Mouse (Mus musculus) forebrain, embryonic 13.5 days (tissue): ENCODE data around the gene Aqp11. TPM values are rescaled to one million over a fixed set of nuclear protein-coding genes. Genes with fewer than 3 reads are reported as not detected.
A peak's percentile ranks its signal among the peaks of the same experiment; 100 is the strongest.

Experiments
- ATAC-seq: fragments of 200-750 bp; cut with Nextera tagmentation; 2 replicates; pipeline ENCODE4 v1.8.0; 2017
- H3K27ac ChIP-seq: fragments of 300-500 bp; sonication (generic); 2 replicates; pipeline ENCODE4 v1.5.1; 2015; ENCODE audit warnings: inconsistent platforms, mild to moderate bottlenecking, moderate library complexity
- H3K27me3 ChIP-seq: fragments of 300-500 bp; sonication (generic); 2 replicates; pipeline ENCODE4 v1.6.1; 2015; ENCODE audit warnings: mild to moderate bottlenecking, inconsistent platforms
- H3K36me3 ChIP-seq: fragments of 300-500 bp; sonication (generic); 2 replicates; pipeline ENCODE4 v1.6.1; 2015; ENCODE audit warnings: mild to moderate bottlenecking, inconsistent platforms; ENCODE audit not compliant: poor library complexity, severe bottlenecking
- H3K4me1 ChIP-seq: fragments of 300-500 bp; sonication (generic); 2 replicates; pipeline ENCODE4 v1.6.1; 2015; ENCODE audit warnings: inconsistent platforms
- H3K4me2 ChIP-seq: fragments of 300-500 bp; sonication (generic); 2 replicates; pipeline ENCODE4 v1.6.1; 2015; ENCODE audit warnings: inconsistent platforms, mild to moderate bottlenecking, moderate library complexity
- H3K4me3 ChIP-seq: fragments of 300-500 bp; sonication (generic); 2 replicates; pipeline ENCODE4 v1.5.1; 2015; ENCODE audit warnings: mild to moderate bottlenecking, inconsistent platforms
- H3K9ac ChIP-seq: fragments of 300-500 bp; sonication (generic); 2 replicates; pipeline ENCODE4 v1.6.1; 2015; ENCODE audit warnings: mild to moderate bottlenecking, inconsistent platforms
- H3K9me3 ChIP-seq: fragments of 300-500 bp; sonication (generic); replicated peaks from 2 replicates; pipeline ENCODE4 v1.6.1; 2016; ENCODE audit warnings: inconsistent platforms
- WGBS: fragments of 180-500 bp; shearing (Covaris S2); methylation state at CpG from one replicate; pipeline ENCODE4 v1.1.7; 2015; 5-methylcytosine and 5-hydroxymethylcytosine counted together
- polyA plus RNA-seq: library from polyadenylated mRNA; unstranded; fragments of >200 nt; fragmentation: Nextera tagmentation; extraction: Ambion mirVana; gene quantifications from 2 replicates; pipeline ENCODE4 v1.2.1, GENCODE M21; 2015

Gene Aqp11
- polyA plus RNA-seq, 1 experiment from 2014 or later: 5.9 TPM

GRCm38 (mm10) chr7:97741756-97742291 lies 3.7 kb upstream of the Aqp11 start:
- WGBS: 3% methylated on average over 1 of the region's 1 CpGs
- Histone ChIP-seq H3K27ac (no peak overlapping the region), H3K4me1 (peaks cover 11% of the 10 kb centered on the region), H3K36me3 (no peaks in the 10 kb centered on the region), H3K9me3 (no peaks in the 10 kb centered on the region), H3K9ac (no peak overlapping the region), H3K4me3 (no peak overlapping the region), H3K27me3 (peaks cover 8% of the 10 kb centered on the region), H3K4me2 (no peak overlapping the region)
- no peak for ATAC-seq

GRCm38 (mm10) chr7:97740948-97741347 lies 2.9 kb upstream of the Aqp11 start:
- Histone ChIP-seq H3K27ac (no peak overlapping the region), H3K4me2 (no peak overlapping the region), H3K9ac (no peak overlapping the region), H3K9me3 (no peaks in the 10 kb centered on the region), H3K4me1 (peaks cover 11% of the 10 kb centered on the region), H3K4me3 (no peak overlapping the region), H3K27me3 (peaks cover 9% of the 10 kb centered on the region), H3K36me3 (no peaks in the 10 kb centered on the region)
- ATAC-seq: no peak
- 44% methylated on average over 10 of the region's 10 CpGs for WGBS

- Histone ChIP-seq H3K36me3 (no peaks in the 10 kb centered on the region), H3K27ac (no peak overlapping the region), H3K9me3 (no peaks in the 10 kb centered on the region), H3K4me2 (peak overlapping the region; percentile 81), H3K4me1 (peaks cover 11% of the 10 kb centered on the region), H3K4me3 (peak overlapping the region; percentile 59), H3K9ac (peak overlapping the region; percentile 66), H3K27me3 (peaks cover 14% of the 10 kb centered on the region)
- WGBS: 10% methylated on average over 12 of the region's 12 CpGs
- ATAC-seq: no peak
Observed at GRCm38 (mm10) chr7:97737256-97737637, 842 bp downstream of the Aqp11 start.

- Histone ChIP-seq H3K4me1 (peaks cover 11% of the 10 kb centered on the region), H3K4me3 (no peak overlapping the region), H3K9ac (no peak overlapping the region), H3K36me3 (no peaks in the 10 kb centered on the region; the same call in 1 of the 2 replicates), H3K9me3 (no peaks in the 10 kb centered on the region), H3K27me3 (peaks cover 14% of the 10 kb centered on the region), H3K27ac (no peak overlapping the region), H3K4me2 (no peak overlapping the region)
- 23% methylated on average over 4 of the region's 4 CpGs for WGBS
- ATAC-seq: no peak
Observed at GRCm38 (mm10) chr7:97735886-97736420, 2.1 kb downstream of the Aqp11 start.

GRCm38 (mm10) chr7:97735021-97735420 lies 3.1 kb downstream of the Aqp11 start:
- Histone ChIP-seq H3K36me3 (no peaks in the 10 kb centered on the region; the same call in 1 of the 2 replicates), H3K4me3 (no peak overlapping the region), H3K4me2 (no peak overlapping the region), H3K9me3 (no peaks in the 10 kb centered on the region), H3K27me3 (peaks cover 14% of the 10 kb centered on the region), H3K27ac (no peak overlapping the region), H3K9ac (no peak overlapping the region), H3K4me1 (peaks cover 11% of the 10 kb centered on the region)
- 85% methylated on average over 8 of the region's 8 CpGs for WGBS
- no peak for ATAC-seq

GRCm38 (mm10) chr7:97733606-97734005 lies 4.5 kb downstream of the Aqp11 start:
- Histone ChIP-seq H3K36me3 (no peaks in the 10 kb centered on the region; the same call in 1 of the 2 replicates), H3K4me3 (no peak overlapping the region), H3K4me2 (no peak overlapping the region), H3K27ac (no peak overlapping the region), H3K27me3 (peaks cover 14% of the 10 kb centered on the region), H3K4me1 (peaks cover 18% of the 10 kb centered on the region), H3K9ac (no peak overlapping the region), H3K9me3 (no peaks in the 10 kb centered on the region)
- ATAC-seq: no peak
- 84% methylated on average over 5 of the region's 5 CpGs for WGBS

GRCm38 (mm10) chr7:97730427-97730826 lies 7.7 kb downstream of the Aqp11 start:
- Histone ChIP-seq H3K27ac (no peak overlapping the region), H3K9me3 (no peaks in the 10 kb centered on the region), H3K4me1 (peaks cover 11% of the 10 kb centered on the region; the same call in 1 of the 2 replicates), H3K36me3 (peaks cover 7% of the 10 kb centered on the region; the same call in 1 of the 2 replicates), H3K4me2 (no peak overlapping the region), H3K27me3 (peaks cover 4% of the 10 kb centered on the region; the same call in 1 of the 2 replicates), H3K9ac (no peak overlapping the region), H3K4me3 (no peak overlapping the region)
- ATAC-seq: no peak
- 33% methylated on average over 3 of the region's 3 CpGs for WGBS

GRCm38 (mm10) chr7:97728666-97729614 lies 9.1 kb downstream of the Aqp11 start:
- no peak overlapping the region for H3K27ac ChIP-seq
- no peak overlapping the region for H3K4me3 ChIP-seq
- H3K4me2 ChIP-seq: peak overlapping the region; percentile 15; the same call in 1 of the 2 replicates
- peak; percentile 24; the same call in 1 of the 2 replicates for ATAC-seq
- WGBS: 24% methylated on average over 14 of the region's 14 CpGs
- peaks cover 14% of the 10 kb centered on the region; the same call in 1 of the 2 replicates for H3K36me3 ChIP-seq
- no peak overlapping the region for H3K9ac ChIP-seq
- H3K4me1 ChIP-seq: peaks cover 11% of the 10 kb centered on the region; the same call in 1 of the 2 replicates
- no peaks in the 10 kb centered on the region for H3K9me3 ChIP-seq
- H3K27me3 ChIP-seq: no peaks in the 10 kb centered on the region

- Histone ChIP-seq H3K27me3 (no peaks in the 10 kb centered on the region), H3K9me3 (no peaks in the 10 kb centered on the region), H3K9ac (no peak overlapping the region), H3K4me2 (no peak overlapping the region), H3K27ac (no peak overlapping the region), H3K4me1 (peaks cover 11% of the 10 kb centered on the region; the same call in 1 of the 2 replicates), H3K36me3 (peaks cover 14% of the 10 kb centered on the region; the same call in 1 of the 2 replicates), H3K4me3 (no peak overlapping the region)
- 66% methylated on average over 7 of the region's 7 CpGs for WGBS
- ATAC-seq: no peak
Observed at GRCm38 (mm10) chr7:97726778-97727177, 11.3 kb downstream of the Aqp11 start.

- Histone ChIP-seq H3K9ac (no peak overlapping the region), H3K9me3 (no peaks in the 10 kb centered on the region), H3K4me3 (no peak overlapping the region), H3K4me1 (peaks cover 11% of the 10 kb centered on the region; the same call in 1 of the 2 replicates), H3K27ac (no peak overlapping the region), H3K27me3 (no peaks in the 10 kb centered on the region), H3K36me3 (peaks cover 15% of the 10 kb centered on the region; the same call in 1 of the 2 replicates), H3K4me2 (no peak overlapping the region)
- no peak for ATAC-seq
- WGBS: 68% methylated on average over 7 of the region's 7 CpGs
Observed at GRCm38 (mm10) chr7:97726080-97726479, 12.0 kb downstream of the Aqp11 start.

- H3K9ac ChIP-seq: no peak overlapping the region
- no peaks in the 10 kb centered on the region for H3K27me3 ChIP-seq
- no peaks in the 10 kb centered on the region for H3K9me3 ChIP-seq
- no peak overlapping the region for H3K4me3 ChIP-seq
- ATAC-seq: no peak
- H3K27ac ChIP-seq: no peak overlapping the region
- H3K4me1 ChIP-seq: peaks cover 11% of the 10 kb centered on the region; the same call in 1 of the 2 replicates
- H3K4me2 ChIP-seq: no peak overlapping the region
- WGBS: 96% methylated on average over 6 of the region's 6 CpGs
- peaks cover 22% of the 10 kb centered on the region; the same call in 1 of the 2 replicates for H3K36me3 ChIP-seq
Observed at GRCm38 (mm10) chr7:97725401-97725800, 12.7 kb downstream of the Aqp11 start.
